Mouse (Mus musculus) splenic B cell, adult 2 months (primary cell): Measurements from ENCODE around the gene Meiob.

ENCODE experiments used
- DNase-seq: peaks from one replicate; pipeline ENCODE4 v3.0.0-alpha.2; 2011; ENCODE audit warnings: low read depth, low spot score
- H3K27me3 ChIP-seq: 2 replicates; pipeline ENCODE4 v1.6.1; 2012; ENCODE audit warnings: mild to moderate bottlenecking, low read length, moderate library complexity, mixed read lengths; ENCODE audit not compliant: control insufficient read depth, poor library complexity, insufficient read depth, severe bottlenecking
- H3K36me3 ChIP-seq: 2 replicates; pipeline ENCODE4 v1.6.1; 2012; ENCODE audit warnings: mild to moderate bottlenecking, low read length, moderate library complexity, mixed read lengths; ENCODE audit not compliant: control insufficient read depth, poor library complexity, insufficient read depth, severe bottlenecking

Gene Meiob

DNA sequence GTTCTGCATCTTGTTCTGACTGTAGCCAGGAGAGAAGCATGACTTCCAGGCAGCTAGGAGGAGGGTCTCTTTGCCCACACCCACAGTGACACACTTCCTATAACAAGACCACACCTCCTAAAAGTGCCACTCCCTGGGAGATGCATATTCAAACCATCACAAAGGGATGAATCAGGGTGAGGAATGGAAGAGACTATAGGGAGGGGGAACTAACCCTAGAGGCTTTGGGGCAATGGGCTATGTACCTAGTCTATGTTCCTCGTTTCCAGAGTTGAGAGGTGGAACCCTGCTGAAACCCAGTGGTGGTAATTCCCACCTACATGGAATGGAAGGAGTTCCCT, 70.3 kb downstream of the Meiob start:
- Histone ChIP-seq H3K27me3 (no peaks in the 10 kb centered on the region), H3K36me3 (no peaks in the 10 kb centered on the region)
- no peak for DNase-seq

- no peak for DNase-seq
- Histone ChIP-seq H3K36me3 (no peaks in the 10 kb centered on the region), H3K27me3 (no peaks in the 10 kb centered on the region)
These were observed 70.9 kb downstream of the Meiob start for GRCm38 (mm10) chr17:24874989-24875388.

- DNase-seq, result no peak
- Histone ChIP-seq H3K27me3 (no peaks in the 10 kb centered on the region), H3K36me3 (peaks cover under 1% of the 10 kb centered on the region; the same call in 1 of the 2 replicates)
These were observed 73.4 kb downstream of the Meiob start for GRCm38 (mm10) chr17:24877336-24878116.

DNA sequence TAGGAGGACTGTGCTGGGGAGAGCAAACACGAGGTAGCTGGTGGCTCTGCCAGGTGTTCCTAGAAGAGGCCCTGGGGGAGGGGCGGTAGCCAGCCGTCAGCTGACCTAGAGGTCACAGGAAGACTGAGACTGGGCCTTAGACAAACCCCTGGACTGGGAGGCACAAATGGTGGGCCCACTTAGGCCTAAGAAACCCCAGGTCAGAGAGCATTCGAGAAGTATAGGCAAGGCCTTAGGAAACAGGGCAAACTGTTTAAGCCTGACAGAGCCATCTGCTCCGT, 74.0 kb downstream of the Meiob start:
- H3K36me3 ChIP-seq, result peaks cover 5% of the 10 kb centered on the region; the same call in 1 of the 2 replicates
- no peak for DNase-seq
- H3K27me3 ChIP-seq, result no peaks in the 10 kb centered on the region

DNA sequence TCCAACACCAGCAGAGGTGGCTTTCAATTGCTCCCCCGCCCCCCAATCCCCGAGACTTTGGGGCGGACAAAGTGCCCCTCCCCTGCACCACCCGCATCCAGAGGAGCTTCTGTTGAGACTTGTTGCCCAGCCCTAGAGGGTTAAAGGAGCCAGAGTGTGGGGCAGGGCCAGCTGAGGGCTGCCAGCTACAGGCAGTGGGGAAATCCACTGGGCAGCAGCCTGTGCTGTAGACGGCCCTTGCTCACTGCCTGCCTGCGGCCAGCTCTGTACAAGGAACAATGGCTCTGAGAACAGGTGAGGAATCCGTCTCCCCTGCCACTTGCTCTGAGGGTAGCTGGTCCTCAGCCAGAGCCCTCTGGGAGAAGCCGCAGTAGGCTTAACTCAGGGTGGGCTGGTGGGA, 74.4 kb downstream of the Meiob start:
- peaks cover 8% of the 10 kb centered on the region; the same call in 1 of the 2 replicates for H3K36me3 ChIP-seq
- H3K27me3 ChIP-seq, result no peaks in the 10 kb centered on the region
- DNase-seq, result no peak

DNA sequence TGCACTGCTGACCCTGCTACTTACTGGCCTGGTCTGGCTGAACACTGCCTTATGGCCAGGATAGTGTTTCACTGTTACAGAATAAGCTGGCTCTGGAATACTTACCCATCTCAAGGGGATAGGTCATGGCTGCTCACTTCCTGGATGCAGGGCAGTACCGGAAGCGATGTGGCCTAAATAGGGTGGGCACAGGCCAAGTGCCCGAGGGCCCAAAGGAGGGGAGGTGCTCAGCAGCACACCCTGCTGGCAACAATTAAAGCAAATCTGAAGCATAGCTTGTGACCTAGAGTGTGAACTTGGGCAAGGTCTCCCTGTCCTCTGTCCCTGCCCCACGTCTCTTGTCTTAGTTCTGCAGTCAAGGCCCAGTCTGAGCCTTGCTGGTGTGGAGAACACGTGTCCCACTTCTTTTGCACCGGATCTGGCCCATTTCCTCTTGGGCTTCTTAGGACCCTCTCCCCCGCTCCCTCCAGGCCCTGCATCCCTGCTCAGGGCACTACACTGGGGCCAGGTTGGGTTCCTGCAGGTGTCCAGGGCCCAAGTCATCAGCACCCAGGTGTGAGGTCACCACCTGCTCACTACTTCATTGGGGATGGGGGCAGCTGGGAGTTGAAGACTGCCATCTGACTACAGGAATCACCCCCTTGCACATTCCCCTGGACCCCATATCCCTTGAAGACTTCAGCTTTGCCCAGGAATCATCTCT, 77.8 kb downstream of the Meiob start:
- Histone ChIP-seq H3K27me3 (no peaks in the 10 kb centered on the region), H3K36me3 (peaks cover 9% of the 10 kb centered on the region)
- DNase-seq, result peak; percentile 60

GRCm38 (mm10) chr17:24884391-24884790, 80.3 kb downstream of the Meiob start:
- DNase-seq, result no peak
- H3K36me3 ChIP-seq, result peaks cover 9% of the 10 kb centered on the region
- H3K27me3 ChIP-seq, result no peaks in the 10 kb centered on the region

DNA sequence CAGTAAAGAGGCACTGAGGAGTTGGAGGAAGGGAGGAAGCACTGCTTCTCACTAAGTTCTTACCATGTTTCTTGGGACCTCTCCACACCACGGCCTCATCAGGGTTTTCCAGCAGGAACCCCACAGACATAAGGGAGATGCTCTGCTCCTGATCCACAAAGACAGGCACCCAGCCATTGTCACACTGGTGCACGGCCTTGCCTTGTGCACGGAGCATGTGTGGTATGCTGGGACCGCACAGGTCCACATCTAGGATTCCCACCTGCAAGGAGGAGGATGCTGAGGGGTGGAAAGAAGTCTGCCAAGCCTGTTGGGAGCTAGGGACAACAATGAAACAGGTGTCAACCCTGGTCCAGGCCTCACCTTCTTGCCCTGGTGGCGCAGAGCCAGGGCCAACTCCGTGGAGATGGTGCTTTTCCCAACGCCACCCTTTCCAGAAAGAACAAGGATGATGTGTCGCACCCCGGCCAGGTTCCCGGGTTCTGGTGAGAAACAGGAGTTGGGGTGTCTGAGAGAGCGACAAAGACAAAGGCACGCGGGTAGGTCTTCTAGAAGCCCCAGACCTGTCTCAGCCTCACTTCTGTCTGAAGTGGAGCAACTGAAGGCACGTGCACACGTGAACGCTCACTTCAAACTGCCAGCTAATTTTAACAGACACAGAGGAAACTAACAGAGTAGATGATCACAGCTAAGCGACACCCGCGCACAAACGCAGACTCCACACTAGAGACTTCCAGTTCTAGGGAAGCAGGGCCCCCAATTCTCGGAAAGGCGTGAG, 81.5 kb downstream of the Meiob start:
- Histone ChIP-seq H3K27me3 (no peaks in the 10 kb centered on the region), H3K36me3 (peaks cover 9% of the 10 kb centered on the region)
- no peak for DNase-seq

GRCm38 (mm10) chr17:24886134-24886931, 82.2 kb downstream of the Meiob start, which contains the start of the genes Nubp2 and Spsb3:
Nubp2 (minus strand) TSS chr17:24886349.
Spsb3 (plus strand) TSS chr17:24886643.
- no peaks in the 10 kb centered on the region for H3K27me3 ChIP-seq

DNA sequence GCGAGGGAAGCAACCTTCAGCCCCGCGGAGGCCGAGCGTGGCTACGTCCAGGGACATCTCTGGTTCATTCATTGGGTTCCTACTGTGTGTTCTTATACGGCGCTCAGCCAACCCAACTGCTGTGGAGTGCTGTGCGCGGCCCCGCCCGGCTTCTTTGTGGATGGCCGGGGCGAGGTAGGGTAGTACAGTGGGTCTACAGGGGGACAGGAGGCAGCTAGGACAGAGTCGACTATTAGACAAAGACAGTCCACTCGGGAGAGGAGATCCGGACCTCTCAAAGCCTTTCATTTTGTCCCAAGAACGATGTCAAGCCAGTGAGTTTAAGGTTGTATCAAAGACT, 82.8 kb downstream of the Meiob start:
- Histone ChIP-seq H3K27me3 (no peaks in the 10 kb centered on the region), H3K36me3 (peaks cover 9% of the 10 kb centered on the region)
- DNase-seq, result peak; percentile 18

More at GRCm38 (mm10) chr17:24886134-24886931, 82.2 kb downstream of the Meiob start, which contains the start of the genes Nubp2 and Spsb3:
- peak; percentile 99 for DNase-seq
- H3K36me3 ChIP-seq, result peaks cover 9% of the 10 kb centered on the region

DNA sequence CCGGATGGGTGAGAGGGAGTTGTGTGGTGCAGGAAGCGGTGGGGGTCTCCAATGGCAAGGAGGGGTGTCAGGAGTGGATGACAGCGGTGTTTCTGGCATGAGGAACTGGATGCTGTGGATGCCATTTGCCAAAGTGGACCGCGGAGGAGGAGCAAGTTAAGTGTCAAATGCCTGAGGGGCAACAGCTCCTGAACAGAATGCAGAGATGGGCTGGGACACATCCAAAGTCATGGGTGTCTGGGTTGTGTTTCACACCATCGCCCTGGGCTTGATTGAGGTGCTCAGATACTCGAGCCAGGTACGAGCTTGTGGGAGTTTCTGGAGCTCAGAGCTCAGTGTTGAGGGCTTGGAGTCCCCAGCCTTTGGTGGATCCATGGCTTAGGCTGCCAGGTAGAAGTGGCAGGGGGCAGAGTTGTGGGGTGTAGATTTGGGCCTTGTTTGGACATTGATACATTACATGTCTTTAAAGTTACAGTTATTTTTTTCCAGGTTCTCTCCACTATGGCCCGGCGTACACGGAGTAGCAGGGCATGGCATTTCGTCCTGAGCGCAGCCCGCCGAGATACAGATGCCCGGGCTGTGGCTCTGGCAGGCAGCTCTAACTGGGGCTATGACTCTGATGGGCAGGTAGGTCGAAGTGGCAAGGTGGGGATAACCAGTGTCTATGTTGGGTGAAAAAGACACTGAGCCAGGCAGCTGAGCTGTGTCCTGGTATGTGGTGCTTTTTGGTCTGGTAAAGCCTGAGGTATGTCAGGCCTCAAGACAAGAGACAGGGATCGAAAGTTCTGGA, 83.4 kb downstream of the Meiob start:
- DNase-seq, result peak; percentile 19
- H3K27me3 ChIP-seq, result no peaks in the 10 kb centered on the region
- H3K36me3 ChIP-seq, result peaks cover 9% of the 10 kb centered on the region

DNA sequence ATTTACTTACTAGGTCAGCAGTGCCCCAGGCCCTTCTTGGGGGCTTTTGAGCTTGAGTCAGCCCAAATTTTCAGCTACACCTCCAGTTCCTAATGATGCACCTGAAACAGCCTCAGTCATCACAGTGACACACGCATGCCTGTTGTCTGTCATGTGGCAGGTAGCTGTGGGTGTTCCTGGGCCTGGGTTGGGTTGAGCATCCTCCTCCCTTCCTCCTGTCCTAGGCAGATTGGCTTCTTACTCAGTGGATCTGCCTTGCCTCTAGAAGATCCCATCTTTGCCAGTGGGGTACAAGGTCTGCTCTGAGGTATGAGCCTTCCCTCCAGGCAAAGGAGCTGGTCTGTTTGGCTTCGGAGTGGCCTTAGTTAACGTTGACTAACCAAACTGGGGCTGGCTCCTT, 84.8 kb downstream of the Meiob start:
- H3K27me3 ChIP-seq, result no peaks in the 10 kb centered on the region
- no peak for DNase-seq
- H3K36me3 ChIP-seq, result peaks cover 2% of the 10 kb centered on the region
